In genomic region chr12:17239428-17239688, GRCm38 (mm10) we compare ENCODE assay signal across 18 mouse cellular contexts. TPM values are rescaled to one million over a fixed set of nuclear protein-coding genes. Genes with fewer than 3 reads are reported as not detected.
A peak's percentile ranks its signal among the peaks of the same experiment; 100 is the strongest.
DNase-seq lines count a peak whose midpoint lies in the region; ATAC-seq and TF ChIP-seq lines count a peak whose summit lies in the region.
"Had no signal": no experiment of that assay in that cellular context is flagged by ENCODE, and none has a peak within 500 bp of the region (broad histone marks: within the 10 kb centered on the region; RNA-seq: fewer than 3 reads in every experiment).

No protein-coding gene starts in this region.

- no peak for TF ChIP-seq CTCF in layer of hippocampus, adult 2 months (conservative IDR thresholded peaks at IDR 0.05)

- H3K9me3 ChIP-seq in embryonic facial prominence, embryonic 14.5 days (ENCODE audit: control insufficient read depth, low read length) = no peaks in the 10 kb centered on the region
- 0 out of 2 replicates have a peak, but pooled peaks cover 3% of the 10 kb centered on the region for H3K9me3 ChIP-seq in limb, embryonic 10.5 days (replicated peaks)
- H3K9me3 ChIP-seq: hindbrain, embryonic 12.5 days; liver, embryonic 13.5 days had no signal

- H3K27me3 ChIP-seq in embryonic facial prominence, embryonic 14.5 days (replicated peaks; ENCODE audit: control insufficient read depth, insufficient read depth, low read length) = no peaks in the 10 kb centered on the region
- H3K27me3 ChIP-seq in limb, embryonic 10.5 days (ENCODE audit: low read depth, poor library complexity, severe bottlenecking) = no peaks in the 10 kb centered on the region
- H3K27me3 ChIP-seq: hindbrain, embryonic 12.5 days; liver, embryonic 13.5 days had no signal

- H3K27ac ChIP-seq in layer of hippocampus, adult 2 months = peak overlapping the region; percentile 77
- H3K27ac ChIP-seq in embryonic facial prominence, embryonic 14.5 days (replicated peaks; ENCODE audit: low read depth, low read length) = 0 out of 2 replicates have a peak overlapping the region, but pooled peaks have one; percentile 22
- H3K27ac ChIP-seq in limb, embryonic 10.5 days = peak overlapping the region; percentile 80
- H3K27ac ChIP-seq: hindbrain, embryonic 12.5 days; liver, embryonic 13.5 days; midbrain, embryonic 10.5 days; stomach, postnatal 0 days had no signal

- H3K9ac ChIP-seq in embryonic facial prominence, embryonic 14.5 days (ENCODE audit: low read depth, low read length) = no peak overlapping the region
- H3K9ac ChIP-seq: hindbrain, embryonic 12.5 days; liver, embryonic 13.5 days; lung, embryonic 14.5 days had no signal

- no peaks in the 10 kb centered on the region for H3K36me3 ChIP-seq in embryonic facial prominence, embryonic 14.5 days (ENCODE audit: control insufficient read depth, insufficient read depth, low read length)
- H3K36me3 ChIP-seq in limb, embryonic 10.5 days = no peaks in the 10 kb centered on the region
- H3K36me3 ChIP-seq: hindbrain, embryonic 12.5 days; liver, embryonic 13.5 days; midbrain, embryonic 10.5 days had no signal

- H3K4me2 ChIP-seq in embryonic facial prominence, embryonic 14.5 days (ENCODE audit: low read depth, low read length) = no peak overlapping the region
- H3K4me2 ChIP-seq: hindbrain, embryonic 12.5 days; liver, embryonic 13.5 days; lung, embryonic 14.5 days had no signal

- DNase-seq in layer of hippocampus, adult 2 months (ENCODE audit: low spot score in 2 of 2) = peak in 1 of 2 experiments; percentile 1
- DNase-seq in layer of hippocampus, adult 9-11 months = no peak
- DNase-seq in embryonic facial prominence, embryonic 14.5 days (ENCODE audit: low spot score) = no peak
- DNase-seq in limb, embryonic 10.5 days (ENCODE audit: low spot score) = no peak
- DNase-seq in spleen, postnatal 4 days (ENCODE audit: low spot score in 2 of 2) = no peak
- DNase-seq in spleen, postnatal 36 days (ENCODE audit: low spot score in 2 of 2) = no peak
- no peak for DNase-seq in thymus, postnatal 14 days
- DNase-seq: adrenal gland, adult 2 months; cerebellum, adult 9-10 months; gastrocnemius, postnatal 36 days; kidney, postnatal 4 days; liver, embryonic 13.5 days; lung, embryonic 14.5 days; lung, postnatal 4 days had no signal

- ATAC-seq in embryonic facial prominence, embryonic 14.5 days (ENCODE audit: low read depth) = no peak
- ATAC-seq: inflammation-experienced regulatory T-cells, adult 6 months had no signal

- no peak overlapping the region for H3K4me3 ChIP-seq in layer of hippocampus, adult 2 months
- no peak overlapping the region for H3K4me3 ChIP-seq in embryonic facial prominence, embryonic 14.5 days (ENCODE audit: low read depth, low read length)
- H3K4me3 ChIP-seq in limb, embryonic 10.5 days = no peak overlapping the region
- H3K4me3 ChIP-seq: hindbrain, embryonic 12.5 days; liver, embryonic 13.5 days; midbrain, embryonic 10.5 days had no signal

- 0 out of 2 replicates have a peak, but pooled peaks cover 4% of the 10 kb centered on the region for H3K4me1 ChIP-seq in embryonic facial prominence, embryonic 14.5 days (ENCODE audit: control insufficient read depth, insufficient read depth, low read length)
- peaks cover 28% of the 10 kb centered on the region for H3K4me1 ChIP-seq in limb, embryonic 10.5 days
- H3K4me1 ChIP-seq: liver, embryonic 13.5 days had no signal

RNA-seq across cellular contexts. Expression of gene Pdia6, which starts 27.0 kb away (rescaled TPM):
- 100 to 1,000 TPM; 122 to 139 TPM for total RNA-seq in layer of hippocampus, adult 2 months (2021)
- polyA plus RNA-seq in embryonic facial prominence, embryonic 14.5 days (2014; fragmentation: Nextera tagmentation; extraction: Ambion mirVana) = 594 and 607 TPM in 2 replicates
- polyA plus RNA-seq in limb, embryonic 10.5 days (2016; fragmentation: Nextera tagmentation; extraction: Ambion mirVana) = 641 and 657 TPM in 2 replicates

Comparison
In these comparisons a context has a peak if more than half of its experiments do, and no peak if none do; other contexts are left out.
1. H3K27ac ChIP-seq: peak in every context shown above with its lines; median percentile 80 in limb, embryonic 10.5 days; 77 in layer of hippocampus, adult 2 months; 22 in embryonic facial prominence, embryonic 14.5 days.